Mouse (Mus musculus) C3H10T1/2 (cell line): ENCODE results near the gene Ahsa2. TPM values are rescaled to one million over a fixed set of nuclear protein-coding genes. Genes with fewer than 3 reads are reported as not detected.

Experiments
- polyA plus RNA-seq, 2 experiments: library from polyadenylated mRNA; unstranded; fragments of >200 nt; fragmentation: generic; extraction: Trizol; gene quantifications; one replicate each; pipeline ENCODE4 v1.2.1; 2012; ENCODE audit warnings: missing spikeins in 2 of 2

The Ahsa2 gene
- 10 to 100 TPM in 1 of 2 experiments, 1 to 10 TPM in 1; 1.8 to 14.9 TPM for polyA plus RNA-seq

DNA sequence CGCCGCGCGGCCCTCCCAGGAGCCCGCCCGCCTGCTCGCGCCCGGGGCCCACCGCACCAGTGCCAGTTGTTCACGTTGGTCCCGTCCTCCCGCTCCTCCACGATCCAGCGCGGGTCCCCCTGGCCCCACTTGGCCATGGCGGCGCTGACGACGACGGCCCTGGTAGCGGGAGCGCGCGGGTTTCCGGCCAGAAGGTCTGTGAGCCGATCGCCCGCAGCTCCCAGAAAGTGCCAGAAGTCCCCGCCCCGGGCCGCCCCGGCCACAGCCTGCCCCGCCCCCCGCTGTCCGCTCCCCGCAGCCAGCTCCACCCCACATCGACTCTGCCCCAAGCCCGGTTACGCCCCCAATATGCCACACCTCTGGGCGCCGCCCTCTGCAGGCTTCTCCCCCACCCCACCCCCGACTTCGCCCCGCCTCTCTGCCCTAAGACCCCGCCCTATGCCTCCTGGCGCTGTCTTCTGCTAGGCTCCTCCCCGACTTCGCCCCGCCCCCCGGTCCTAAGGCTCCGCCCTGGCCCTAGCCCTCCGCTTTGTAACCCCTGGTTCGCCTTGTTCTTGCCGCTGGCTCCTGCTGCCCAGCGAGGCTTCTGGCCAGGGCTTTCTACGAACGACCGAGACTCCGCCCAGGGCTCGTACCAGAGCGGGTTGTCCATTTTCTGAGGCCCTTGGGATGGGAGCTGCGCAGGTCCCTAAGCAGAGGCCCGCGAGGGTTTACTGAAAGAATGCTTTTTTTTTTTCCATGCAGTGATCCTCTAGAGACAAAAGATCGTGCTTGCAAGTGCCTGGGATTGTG is at the start of gene Ahsa2:
Gene Ahsa2, minus strand, starts transcription at position 313 of the 792 bp plus-strand sequence.

DNA sequence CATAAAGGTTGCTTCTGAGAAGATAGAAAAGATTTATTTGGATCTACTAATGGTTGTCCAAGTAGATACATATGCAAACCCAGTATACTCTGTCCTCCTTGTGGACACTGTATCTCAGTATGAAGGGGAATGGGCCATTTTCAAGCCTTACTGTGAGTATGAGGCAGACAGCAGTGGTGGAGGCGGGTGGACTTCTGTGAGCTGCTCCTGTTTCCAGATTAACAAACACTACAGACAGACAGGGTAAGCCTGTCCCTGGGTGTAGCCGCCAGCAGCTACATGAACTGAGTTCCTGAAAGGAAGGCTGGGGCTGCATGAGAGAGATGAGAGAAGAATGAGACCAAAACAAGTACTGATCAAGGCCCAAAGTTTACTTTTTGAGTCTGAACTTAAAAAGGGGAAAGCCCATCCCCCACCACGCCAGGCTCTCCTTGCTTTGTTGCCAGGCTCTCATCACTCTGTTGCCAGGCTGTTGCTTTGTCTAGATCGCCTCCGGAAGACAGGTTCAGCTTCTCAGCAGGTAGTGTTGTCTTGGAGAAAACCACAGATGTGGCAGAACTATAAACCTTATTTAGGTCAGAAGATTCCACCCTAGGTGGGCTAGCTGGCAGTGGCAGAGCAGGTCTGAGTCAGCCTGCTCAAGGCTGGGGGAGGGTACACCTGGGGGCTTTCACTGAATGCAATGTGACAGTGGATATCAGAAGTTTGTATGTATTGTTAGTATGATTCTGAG is 22.8 kb upstream of the Ahsa2 start, which contains the start of gene 1700093K21Rik:
Gene 1700093K21Rik, minus strand, starts transcription at position 683 of the 733 bp plus-strand sequence.

Other genes with a start within 250 kb of the Ahsa2 start
- gene Xpo1, start 242.0 kb downstream of the Ahsa2 start, polyA plus RNA-seq, result 1 to 10 TPM; 1.7 to 7.7 TPM
- gene Usp34, start 191.1 kb downstream of the Ahsa2 start, polyA plus RNA-seq, result 1 to 10 TPM in 1 of 2 experiments, under 1 TPM in 1; 0.47 to 5.8 TPM
- under 1 TPM in 1 of 2 experiments, not detected in 1; 0.05 TPM for gene 1700093K21Rik, start 23.1 kb upstream of the Ahsa2 start, polyA plus RNA-seq
- gene 0610010F05Rik, start 135.6 kb upstream of the Ahsa2 start, polyA plus RNA-seq, result 1 to 10 TPM in 1 of 2 experiments, under 1 TPM in 1; 0.35 to 1.2 TPM
- 1 to 10 TPM in 1 of 2 experiments, under 1 TPM in 1; 0.41 to 3.4 TPM for gene Pus10, start 167.6 kb upstream of the Ahsa2 start, polyA plus RNA-seq
- gene Pex13, start 167.9 kb upstream of the Ahsa2 start, polyA plus RNA-seq, result 1 to 10 TPM in 1 of 2 experiments, under 1 TPM in 1; 0.55 to 8.7 TPM